Mouse (Mus musculus) testis, postnatal 10 days (tissue): ENCODE data around the gene Pfn3.

Source experiments
- DNase-seq: peaks from one replicate; pipeline ENCODE4 v3.0.0; 2021; ENCODE audit warnings: low spot score

The Pfn3 gene

DNA sequence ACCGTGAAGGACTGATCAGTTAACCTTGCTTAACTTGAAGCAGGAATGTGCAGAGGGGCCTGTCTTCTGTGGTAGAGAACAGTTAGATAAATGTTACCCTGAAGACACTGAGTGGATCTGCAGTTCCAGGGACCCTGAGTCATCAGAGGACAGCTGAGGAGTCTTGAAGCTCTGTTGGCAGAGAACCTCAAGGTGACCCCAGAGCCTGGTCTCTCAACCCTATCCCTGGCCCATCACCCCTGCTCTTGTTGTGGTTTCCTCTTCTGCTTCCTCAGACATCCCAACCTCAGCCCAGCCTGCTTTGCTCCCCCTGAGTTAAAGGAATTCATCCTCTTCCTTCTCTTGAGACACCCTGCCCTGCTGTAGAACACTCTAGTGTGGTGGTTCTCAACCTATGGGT is 16.9 kb downstream of the Pfn3 start, which contains the start of gene Slc34a1:
Gene Slc34a1 (plus strand): TSS at position 100 of the 400 bp plus-strand sequence.
- no peak for DNase-seq

DNA sequence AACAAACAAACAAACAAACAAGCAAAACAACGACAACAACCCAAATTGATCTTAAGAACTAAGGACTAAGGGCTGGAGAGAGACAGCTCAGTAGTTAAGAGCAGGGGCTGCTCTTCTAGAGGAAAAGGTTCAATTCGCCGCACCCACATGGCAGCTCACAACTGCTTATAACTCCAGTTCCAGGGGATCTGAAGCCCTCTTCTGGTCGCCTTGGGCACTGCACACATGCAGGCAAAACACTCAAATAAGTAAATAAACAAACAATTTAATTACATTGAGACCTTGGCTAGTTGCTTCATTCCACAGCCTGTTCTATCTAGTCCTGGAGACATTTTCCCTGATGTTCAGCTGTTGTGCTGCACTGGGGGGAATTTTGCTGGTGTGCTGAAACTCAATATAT is 22.1 kb downstream of the Pfn3 start:
- DNase-seq: no peak

DNA sequence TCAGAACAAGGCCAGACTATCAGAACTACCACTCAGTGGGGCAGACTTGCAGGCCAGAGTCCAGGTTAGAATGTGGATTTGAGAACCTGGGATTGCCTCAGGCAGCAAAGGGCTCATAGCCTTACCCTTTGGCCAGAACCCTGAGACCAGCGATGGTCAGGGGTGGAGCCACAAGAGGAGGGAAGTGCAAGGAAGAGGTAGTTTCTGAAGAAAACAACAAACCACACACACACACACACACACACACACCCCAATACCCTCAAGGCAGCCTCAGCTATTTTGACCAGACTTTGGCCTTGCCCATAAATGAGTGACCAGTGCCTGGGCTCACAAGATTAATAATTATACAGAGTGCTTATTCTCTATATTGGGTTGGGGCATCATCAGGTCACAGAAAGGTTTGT is 23.4 kb downstream of the Pfn3 start:
- no peak for DNase-seq

DNA sequence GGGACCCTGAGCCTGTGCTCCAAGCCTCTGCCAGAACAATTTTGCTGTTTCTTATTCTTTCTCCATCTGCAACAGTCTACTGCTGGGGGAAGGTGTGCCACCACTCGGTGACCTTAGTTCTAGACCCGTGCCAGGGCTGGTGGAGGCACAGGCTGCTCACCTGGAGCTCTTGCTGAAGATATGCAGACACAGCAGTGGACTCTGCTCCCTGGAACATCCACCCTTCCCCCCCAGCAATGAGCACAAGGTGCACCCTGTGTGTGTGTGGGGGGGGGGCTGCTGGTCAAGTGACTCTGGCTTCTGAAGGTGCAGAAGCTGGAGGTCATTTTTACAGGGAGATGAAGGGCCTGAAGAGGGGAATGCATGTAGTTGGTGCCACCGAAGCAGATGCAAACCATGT is 24.4 kb downstream of the Pfn3 start:
- no peak for DNase-seq

DNA sequence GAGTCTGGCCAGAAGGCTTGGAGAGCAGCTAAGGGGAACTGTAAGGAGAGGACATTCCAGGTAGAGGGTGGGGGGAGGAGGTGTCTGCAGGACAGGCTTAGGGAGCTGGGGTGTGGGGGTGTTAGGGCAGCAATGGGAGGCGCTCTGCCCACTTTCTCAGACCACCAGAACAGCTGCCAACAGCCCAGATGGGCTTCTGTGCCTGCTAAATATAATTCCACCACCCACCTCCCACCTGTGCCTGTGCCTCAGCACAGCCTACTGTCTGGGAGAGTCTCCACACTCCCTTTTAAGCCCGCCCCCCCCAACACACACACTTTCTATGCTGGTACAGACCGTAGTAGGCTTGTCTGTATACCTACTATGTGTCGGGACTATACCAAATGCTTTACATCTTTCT is 33.2 kb downstream of the Pfn3 start:
- DNase-seq: no peak

DNA sequence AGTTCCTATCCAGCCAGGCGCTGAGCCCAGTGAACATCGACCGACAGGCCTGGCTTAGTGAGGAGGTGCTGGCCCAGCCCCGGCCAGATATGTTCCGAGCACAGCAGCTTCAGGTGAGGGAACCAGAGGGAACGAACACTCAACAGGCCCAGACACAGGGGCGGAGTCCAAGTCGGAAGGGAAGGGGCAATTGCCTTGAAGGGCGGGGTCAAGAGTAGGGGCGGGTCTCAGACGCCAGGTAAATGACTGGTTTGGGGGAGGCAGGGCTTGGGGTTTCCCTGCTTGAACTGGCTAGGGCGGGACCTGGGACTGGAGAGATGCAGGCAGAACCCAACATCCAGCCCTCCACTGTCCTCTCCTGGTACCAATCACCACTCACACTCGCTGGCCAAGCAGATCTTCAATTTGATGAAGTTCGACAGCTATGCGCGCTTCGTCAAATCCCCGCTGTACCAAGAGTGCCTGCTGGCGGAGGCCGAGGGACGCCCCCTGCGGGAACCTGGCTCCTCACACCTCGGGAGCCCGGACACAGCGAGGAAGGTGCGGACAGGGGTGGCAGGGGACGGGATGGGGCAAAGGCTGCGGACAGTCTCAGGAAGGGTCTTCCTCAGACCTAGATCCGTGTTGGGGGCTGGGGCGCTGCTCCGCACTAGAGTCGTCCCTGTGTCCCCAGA is 36.0 kb downstream of the Pfn3 start:
- DNase-seq: no peak

DNA sequence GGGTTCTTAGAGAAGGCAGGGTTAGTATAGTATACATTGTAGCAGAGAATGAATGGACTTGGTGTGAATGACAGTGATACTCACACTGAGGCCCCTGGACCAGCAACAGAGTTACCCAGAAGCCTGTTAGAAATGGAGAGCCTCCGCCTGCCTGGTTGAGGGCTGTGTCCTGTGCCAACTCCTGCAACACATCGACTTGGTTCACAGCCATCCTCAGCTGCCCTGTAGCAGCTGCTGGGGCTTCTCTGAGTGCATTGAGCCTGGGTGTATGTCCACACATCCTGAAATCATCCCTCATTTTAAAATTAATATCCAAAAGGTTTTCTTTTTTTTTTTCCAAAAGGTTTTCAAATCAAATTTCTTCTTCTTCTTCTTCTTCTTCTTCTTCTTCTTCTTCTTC is 39.2 kb downstream of the Pfn3 start:
- DNase-seq: no peak

DNA sequence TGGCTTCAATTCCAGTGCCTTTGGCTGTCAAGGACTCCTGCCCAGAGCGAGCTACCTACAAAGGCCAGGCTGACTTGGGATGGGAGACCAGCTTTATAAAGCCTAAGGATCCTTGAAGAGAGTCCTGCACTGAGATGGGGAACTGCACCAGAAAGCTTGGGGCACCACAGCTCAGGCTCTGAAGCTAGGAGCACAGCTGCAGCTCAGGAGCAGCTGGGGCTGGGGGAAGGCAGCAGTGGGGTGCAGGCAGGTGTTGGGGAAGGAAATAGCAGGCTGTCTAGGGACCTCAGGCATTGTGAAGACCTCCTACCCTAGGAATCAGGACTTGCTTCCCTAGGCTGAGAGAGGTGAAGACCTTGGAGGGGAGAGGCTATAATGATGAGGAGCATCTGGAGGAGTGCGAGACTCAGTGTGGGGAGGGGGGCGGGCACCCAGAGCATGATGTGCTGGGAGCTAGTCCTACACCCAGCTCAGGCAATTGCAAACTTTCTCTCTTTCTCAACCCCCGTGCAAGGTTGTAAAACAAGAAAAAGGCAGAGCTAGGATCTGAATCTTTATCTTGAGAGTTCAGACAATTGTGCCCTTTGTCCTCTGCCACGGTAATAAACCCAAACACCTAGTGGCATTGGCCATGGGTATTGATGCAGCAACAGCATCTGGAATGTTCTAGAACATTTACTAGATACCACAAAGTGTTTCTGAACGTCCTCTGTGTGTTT is 40.7 kb downstream of the Pfn3 start:
- DNase-seq: no peak

DNA sequence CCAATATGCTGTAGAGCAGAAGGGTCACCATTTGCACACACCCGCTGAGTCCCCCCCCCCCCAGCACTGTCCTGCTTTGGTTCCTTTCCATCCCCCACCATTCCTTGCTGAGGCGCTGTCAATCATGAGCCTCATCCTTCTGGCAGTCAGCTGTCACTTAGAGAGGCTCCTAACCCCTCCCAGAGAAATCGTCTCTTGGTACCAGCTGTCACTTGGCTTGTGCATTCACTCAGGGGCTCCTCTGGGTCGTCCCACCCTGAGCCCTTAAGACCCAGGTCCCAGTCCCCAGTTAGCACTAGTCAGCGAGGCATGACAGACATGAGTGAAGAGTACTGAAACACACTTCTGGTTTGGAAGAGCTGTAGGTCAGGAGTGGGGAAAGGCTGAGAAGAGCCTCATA is 43.3 kb downstream of the Pfn3 start:
- DNase-seq: no peak

DNA sequence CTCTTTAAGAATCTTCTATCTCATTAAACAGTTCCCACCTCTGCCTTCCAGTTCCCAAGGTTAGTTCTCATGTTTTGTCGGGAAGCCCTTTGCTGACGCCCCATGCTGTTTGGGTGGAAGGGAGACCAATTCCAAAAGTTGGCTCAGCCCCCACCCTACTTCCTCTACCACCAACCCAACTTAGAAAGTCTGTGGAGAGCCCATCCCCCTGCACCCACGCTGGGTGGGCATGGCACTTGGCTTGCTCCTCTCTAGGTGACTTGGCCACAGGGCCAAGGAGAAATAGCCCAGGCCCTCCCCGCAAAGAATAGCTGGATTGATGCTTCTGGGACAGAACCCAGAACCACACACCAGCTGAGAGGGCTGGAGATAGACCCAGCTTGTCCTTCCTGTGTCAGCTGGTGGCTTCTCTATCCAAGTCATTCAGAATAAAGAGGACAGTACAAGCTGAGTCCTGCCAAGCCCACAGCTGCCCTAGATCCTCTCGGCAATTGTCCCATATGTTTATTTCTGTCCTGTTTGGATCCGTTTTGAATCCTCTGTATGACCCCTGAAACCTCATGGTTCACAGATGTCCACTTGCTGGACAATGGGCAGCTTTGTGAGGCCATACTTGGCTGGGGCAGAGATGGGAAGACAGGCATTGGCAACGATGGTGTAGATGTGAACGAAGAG is 43.9 kb downstream of the Pfn3 start:
- no peak for DNase-seq

DNA sequence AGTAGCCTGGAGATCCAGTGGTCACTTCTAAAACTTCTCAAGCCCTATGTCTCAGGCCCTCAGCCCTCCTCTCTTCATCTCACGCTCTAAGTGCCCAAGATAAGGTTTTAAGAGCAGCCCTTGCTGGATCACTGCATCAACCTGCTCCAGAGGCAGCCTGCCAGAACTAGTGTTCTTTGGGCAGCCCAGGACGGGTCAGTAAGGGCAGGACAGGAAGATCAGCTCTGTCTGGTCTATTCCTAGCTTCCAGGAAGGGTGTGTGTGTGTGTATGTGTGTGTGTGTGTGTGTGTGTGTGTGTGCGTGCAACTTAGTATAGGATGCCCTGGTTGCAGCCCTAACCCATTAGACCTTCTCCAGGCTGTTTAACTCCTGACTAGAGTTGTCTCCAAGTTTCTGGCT is 44.8 kb downstream of the Pfn3 start:
- DNase-seq: no peak

DNA sequence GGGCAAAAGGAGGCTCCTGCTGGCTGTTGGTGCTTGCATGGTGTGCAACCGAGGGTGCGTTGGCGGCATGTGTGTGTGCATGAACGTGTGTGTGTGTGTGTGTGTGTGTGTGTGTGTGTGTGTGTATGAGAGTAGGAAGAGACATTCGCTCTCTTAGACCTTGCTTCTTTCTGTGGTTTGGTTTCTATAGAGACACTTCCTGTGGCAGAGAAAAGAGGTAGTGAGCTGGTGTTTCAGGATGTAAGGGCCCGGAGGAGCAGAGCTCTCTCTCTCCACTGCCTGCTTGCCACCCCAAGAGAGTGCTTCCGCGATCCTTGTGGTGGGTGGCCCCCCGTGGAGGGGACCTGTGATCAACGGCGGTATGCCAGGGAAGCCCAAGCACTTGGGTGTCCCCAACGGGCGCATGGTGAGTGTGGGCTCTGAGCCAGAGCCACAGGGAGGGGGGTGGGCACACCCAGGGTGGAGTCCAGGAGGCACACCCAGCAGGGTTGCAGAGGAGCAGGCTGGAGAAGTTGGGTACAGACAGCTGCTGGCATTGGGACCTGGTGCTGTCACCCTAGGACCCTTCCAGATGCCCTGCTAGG is 45.4 kb downstream of the Pfn3 start, which contains the start of gene Rgs14:
Gene Rgs14 (plus strand): TSS at position 202 of the 584 bp plus-strand sequence.
- no peak for DNase-seq

DNA sequence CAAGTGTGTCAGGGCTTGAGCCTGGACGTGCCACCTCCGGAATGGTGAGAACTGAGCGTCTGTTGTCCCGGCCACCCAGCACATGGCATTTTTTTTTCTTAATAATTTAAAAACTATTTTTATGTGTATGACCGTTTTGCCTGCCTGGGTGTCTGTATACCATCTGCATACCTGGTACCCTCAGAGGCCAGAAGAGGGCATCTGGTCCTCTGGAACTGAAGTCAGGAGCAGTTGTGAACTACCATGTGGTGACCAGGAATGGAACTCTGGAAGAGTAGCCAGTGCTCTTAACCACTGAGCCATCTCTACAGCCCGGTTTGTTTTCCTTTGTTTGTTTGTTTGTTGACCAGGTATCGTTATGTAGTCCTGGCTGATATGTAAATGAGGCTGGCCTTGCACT is 46.6 kb downstream of the Pfn3 start:
- DNase-seq: no peak
